Mouse (Mus musculus) lung, adult 2 months (tissue): ENCODE measurements around the gene Vps51.

Experiments used
- CTCF ChIP-seq: fragments of 200-500 bp; IDR thresholded peaks from 2 replicates; pipeline ENCODE4 v1.5.1; 2011; ENCODE audit warnings: mild to moderate bottlenecking, low read length, control low read depth; ENCODE audit not compliant: insufficient read depth
- POLR2A ChIP-seq: fragments of 200-500 bp; IDR thresholded peaks from 2 replicates; pipeline ENCODE4 v1.6.1; 2011; ENCODE audit warnings: low read depth, mild to moderate bottlenecking, control low read depth, low read length, borderline replicate concordance; ENCODE audit errors: extremely low read depth

GRCm38 (mm10) chr19:6042293-6042692 lies 34.7 kb downstream of the Vps51 start:
- TF ChIP-seq POLR2A: no peak
- TF ChIP-seq CTCF: no peak
